Mouse (Mus musculus) brain, adult 2 months (tissue): Measurements from ENCODE around the gene Paqr9.

Source experiments
- DNase-seq: peaks from one replicate; pipeline ENCODE4 v3.0.0; 2011; ENCODE audit warnings: low read depth, low spot score

Paqr9 gene

DNA sequence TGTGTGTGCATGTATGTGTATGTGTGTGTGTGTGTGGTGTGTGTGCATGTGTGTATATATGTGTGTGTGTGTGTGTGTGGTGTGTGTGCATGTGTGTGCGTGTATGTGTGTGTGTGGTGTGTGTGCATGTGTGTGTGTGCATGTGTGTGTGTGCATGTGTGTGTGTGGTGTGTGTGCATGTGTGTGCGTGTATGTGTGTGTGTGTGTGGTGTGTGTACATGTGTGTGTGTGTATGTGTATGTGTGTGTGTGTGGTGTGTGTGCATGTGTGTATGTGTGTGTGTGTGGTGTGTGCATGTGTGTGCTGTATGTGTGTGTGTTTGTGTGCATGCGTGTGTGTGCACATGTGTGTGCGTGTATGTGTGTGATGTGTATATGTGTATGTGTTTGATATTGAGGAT is 14.9 kb upstream of the Paqr9 start:
- no peak for DNase-seq

DNA sequence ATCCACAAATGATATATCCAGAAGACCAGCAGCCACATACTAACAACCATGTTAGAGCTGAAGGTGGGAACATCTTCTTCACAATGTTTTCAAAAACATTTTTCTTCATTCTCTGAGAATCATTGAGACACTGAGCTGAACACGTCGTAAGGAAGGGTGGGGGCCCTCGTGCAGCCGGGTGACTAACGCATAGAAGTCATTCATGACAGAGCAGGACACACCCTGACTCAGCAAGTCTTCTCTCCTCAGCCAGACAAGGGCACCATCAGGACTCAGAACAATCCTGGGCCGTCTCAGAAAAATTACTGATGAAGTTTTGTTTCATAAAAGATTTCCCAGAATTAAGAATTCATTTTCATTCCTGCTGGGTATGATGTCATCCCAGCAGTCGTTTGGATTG is 12.8 kb upstream of the Paqr9 start:
- DNase-seq: no peak

GRCm38 (mm10) chr9:95549626-95550411 is 9.6 kb upstream of the Paqr9 start:
- DNase-seq: no peak

DNA sequence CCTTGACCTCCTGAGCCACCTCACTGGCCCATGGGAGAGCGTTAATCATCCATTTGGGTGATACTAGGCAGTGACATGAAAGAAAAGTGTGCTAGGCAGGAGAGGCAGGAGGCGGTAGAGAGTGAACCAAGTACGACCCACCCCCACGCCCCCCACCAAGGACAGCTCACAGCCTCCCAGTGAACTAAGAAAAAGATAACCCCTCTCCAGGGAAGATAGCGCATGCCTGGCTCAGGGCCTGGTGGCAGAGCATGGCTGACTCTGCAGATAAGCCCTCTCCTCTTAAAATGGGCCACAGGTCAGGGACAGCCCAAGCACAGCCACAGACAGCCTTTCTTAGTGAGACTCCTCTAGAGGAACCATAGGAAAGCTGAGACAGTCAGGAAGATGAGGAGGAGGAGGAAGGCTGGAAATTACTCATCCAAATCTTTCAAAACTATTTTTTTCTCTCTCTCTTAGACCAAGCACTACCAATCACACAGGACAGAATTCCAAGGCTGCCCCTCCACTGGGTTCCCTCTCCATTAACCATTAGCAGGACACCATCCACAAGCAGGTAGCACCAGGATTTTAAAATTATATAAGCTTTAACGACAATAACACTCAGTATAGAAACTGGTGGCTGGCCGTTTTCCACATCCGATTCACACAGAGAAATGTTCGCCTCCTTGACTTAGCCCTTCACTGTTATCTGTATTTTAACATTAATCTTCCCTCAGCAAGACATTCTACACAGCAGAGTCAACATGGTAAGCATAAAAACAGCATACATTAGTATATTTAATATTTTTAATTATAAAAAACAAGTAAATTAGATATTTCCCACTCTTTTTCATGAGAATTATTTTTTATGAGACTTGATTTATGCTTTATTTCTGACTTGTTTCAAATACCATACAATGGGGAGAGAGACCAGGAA is 8.3 kb upstream of the Paqr9 start:
- DNase-seq: no peak

- peak; percentile 80 for DNase-seq
Observed at GRCm38 (mm10) chr9:95552175-95552705, 7.2 kb upstream of the Paqr9 start.

DNA sequence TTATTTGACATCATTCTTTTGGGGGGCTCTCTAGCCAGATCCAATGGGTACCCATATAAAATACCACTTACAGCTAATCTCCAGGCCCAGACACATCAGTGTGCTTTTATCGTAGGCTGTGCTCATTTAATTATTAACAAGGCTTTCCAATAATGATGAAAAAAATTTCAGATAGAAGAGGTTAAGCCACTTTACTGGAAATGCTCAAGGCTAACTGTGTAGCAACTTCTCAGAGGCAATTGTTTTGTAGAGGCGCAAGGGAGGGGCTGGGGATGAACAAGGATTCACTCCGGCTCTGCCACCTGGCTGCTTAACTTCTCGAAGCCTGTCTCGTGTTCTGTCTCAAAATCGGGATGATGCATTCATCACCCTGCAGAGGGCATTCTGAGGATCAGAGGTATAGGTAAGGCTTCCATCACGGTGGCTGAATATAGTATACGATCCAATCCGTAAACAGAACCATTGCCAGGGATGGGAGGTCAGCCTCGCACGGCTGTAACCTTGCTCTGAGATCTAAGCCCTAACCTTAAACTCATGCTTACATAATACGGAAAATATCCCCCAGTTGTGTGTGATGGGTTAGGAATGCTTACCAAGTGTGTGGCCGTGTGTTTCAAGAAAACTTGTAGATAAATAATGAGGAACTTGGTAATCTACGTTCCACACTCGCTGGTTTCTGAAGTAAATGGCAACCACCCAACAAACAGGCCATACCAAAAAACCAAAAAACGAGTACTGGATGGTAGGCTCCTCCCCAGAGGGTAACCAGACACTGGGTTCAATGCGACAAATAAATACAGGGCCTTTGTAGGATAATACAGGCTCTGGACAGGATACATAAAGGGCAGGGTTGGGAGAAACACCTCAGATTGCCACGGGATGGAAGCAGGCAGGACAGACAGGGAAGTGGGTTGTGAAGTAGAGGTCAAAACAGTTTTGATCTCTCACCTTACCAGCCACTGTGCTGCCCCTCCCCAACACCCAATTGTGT is 4.9 kb upstream of the Paqr9 start:
- DNase-seq: no peak

DNA sequence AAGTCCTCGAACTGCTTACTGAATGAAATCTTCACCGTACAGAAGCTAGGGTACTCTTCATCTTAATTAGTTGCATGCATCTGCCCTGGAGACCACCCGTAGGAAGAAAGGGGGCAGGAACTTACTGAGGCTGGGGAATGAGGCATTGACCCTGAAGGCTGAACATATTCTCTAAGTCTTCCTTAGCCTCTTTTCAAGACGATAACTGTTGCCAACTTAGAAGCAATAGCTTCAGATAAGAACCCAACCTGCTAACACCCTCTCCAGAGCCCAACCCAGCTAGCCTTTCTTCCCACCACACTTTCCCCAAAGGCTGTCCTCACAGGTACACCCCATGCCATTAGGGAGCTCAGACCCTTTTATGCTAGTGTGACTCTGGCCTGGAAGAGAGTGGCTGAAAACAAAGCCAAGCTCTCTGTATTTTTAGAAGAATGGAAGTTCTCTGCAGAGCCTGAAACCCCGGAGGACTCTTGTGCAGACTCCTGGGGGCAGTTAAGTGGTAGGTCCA is 4.2 kb upstream of the Paqr9 start:
- DNase-seq: no peak

GRCm38 (mm10) chr9:95556067-95556512 is 3.4 kb upstream of the Paqr9 start:
- DNase-seq: no peak

- no peak for DNase-seq
Observed at GRCm38 (mm10) chr9:95557722-95558121, 1.7 kb upstream of the Paqr9 start.

DNA sequence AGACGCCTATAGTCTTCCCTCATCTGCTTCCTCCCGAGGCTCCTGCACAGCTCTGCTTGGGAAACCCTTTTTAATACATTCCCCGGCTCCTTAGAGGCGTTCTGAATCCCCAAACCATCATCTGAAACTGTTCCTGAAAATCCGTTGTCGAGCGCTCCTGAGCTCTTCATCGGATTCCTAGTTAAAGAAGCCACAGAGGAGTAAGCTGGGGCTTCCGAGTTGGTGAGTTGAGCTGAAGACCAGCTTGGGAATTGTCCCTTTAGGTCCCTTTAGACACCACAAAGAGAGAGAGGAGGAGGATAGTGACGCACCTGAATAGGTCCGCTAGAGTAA is 765 bp upstream of the Paqr9 start:
- peak; percentile 75 for DNase-seq

DNA sequence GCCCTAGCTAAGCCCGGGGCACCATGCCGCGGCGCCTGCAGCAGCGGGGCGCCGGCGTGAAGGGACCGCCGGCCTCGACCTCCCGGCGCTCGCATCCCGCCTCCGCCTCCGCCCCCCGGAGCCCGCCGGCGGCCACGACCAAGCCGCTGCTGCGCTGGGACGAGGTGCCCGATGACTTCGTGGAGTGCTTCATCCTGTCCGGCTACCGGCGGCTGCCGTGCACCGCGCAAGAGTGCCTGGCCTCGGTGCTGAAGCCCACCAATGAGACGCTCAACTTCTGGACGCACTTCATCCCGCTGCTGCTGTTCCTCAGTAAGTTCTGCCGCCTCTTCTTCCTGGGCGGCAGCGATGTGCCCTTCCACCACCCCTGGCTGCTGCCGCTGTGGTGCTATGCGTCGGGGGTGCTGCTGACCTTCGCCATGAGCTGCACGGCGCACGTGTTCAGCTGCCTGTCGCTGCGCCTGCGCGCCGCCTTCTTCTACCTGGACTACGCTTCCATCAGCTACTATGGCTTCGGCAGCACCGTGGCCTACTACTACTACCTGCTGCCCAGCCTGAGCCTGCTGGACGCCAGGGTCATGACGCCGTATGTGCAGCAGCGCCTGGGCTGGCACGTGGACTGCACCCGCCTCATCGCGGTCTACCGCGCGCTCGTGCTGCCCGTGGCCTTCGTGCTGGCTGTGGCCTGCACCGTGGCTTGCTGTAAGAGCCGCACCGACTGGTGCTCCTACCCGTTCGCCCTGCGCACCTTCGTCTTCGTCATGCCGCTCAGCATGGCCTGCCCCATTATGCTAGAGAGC is 679 bp downstream of the Paqr9 start:
- peak; percentile 89 for DNase-seq

- no peak for DNase-seq
Observed at GRCm38 (mm10) chr9:95564047-95564446, 4.6 kb downstream of the Paqr9 start.

DNA sequence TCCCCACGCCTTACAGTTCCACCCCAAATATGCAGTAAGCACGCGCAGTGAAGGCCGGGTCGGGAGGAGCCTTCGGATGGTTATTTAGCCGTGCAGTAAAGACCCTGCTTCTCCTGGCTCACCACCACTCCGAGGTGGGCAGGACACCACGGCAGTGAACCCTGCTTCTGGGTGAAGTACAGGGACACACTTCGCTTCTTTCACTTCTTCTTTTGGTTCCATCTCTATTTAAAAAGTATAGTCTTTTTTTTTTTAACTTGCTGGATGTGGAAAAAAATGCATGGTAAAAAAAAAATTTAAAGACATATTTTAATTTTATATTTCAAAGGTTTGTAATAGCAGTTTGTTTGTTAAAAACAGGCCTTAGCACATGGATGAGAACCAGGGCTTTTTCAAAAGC is 6.9 kb downstream of the Paqr9 start:
- DNase-seq: no peak

DNA sequence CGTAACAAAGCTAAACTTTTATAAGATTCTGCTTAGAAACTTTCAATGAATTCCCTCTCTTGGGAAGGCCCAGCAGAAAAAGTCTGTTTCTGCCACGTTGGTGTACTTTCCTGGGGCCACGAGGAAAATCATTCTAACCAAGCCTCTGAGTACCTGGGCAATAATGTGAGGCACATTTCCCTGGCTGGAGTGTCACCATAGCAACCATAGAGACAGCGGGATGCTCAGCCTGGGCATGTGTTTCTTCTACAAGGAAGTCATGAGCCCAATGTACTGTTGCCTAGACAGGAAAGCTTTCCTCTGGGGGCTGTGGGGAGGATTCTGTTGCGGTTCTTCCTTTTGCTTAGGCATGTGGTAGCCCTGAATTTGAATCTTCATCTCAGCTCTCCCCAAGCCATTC is 7.5 kb downstream of the Paqr9 start:
- peak; percentile 74 for DNase-seq

DNA sequence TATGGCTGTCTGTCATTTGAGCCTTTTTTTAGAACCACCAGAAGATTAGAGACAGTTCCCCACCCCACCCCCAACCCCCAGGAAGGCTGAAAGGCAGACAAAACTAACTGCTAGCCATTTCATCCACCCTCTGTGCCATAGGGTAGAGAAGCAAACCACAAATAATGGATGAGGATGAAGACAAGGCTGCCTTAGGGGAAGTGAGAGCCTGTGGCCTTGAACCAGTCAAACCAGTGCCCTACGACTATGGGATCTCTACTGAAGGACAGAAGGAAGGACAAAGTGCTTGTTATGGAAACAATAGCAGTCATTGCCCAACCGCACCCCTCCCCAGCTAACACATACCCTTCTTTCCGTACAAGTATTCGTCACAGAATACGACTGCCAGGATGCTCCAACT is 9.8 kb downstream of the Paqr9 start:
- DNase-seq: no peak

GRCm38 (mm10) chr9:95569966-95570365 is 10.5 kb downstream of the Paqr9 start:
- DNase-seq: no peak

- no peak for DNase-seq
Observed at GRCm38 (mm10) chr9:95570604-95571003, 11.1 kb downstream of the Paqr9 start.

DNA sequence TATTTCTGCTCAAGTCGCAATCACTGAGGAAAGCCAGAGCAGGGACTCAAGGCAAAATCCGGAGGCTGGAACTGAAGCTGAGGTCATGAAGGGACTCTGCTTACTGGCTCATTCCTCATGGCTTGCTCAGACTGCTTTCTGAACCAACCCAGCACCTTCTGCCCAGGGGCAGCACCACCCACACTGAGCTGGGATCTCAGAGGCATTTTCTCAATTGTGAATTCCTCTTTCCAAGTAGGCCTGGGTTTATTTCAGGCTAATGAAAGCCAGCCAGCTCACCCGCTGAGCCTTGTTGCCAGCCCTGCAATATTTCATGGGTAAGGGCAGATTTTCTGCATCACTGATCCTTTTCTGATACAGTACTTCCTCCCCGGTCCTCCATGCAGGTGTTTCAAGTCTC is 12.0 kb downstream of the Paqr9 start:
- peak; percentile 50 for DNase-seq

DNA sequence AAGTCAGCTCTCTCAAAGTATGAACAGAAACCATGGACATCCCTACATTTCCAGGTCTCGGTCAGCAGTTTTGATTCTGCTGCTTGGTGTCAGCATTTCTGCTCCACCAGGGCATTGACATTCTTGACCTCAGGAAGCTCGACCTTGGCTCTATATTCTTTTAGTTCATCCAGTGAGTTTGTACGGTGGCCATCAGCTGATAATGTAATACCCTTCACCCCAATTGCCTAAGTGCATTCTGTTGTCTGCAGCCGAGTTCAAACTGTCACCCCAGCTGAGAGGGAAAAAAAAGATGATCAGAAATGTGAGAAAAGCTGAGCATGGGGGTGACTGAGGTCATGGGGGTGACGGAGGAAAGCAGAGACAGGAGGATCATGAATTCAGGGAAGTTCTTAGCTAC is 13.1 kb downstream of the Paqr9 start:
- DNase-seq: no peak

GRCm38 (mm10) chr9:95574116-95574515 is 14.7 kb downstream of the Paqr9 start:
- DNase-seq: no peak
